Mouse (Mus musculus) G1E-ER4 (cell line): Measurements from ENCODE around the gene Thyn1. TPM values are rescaled to one million over a fixed set of nuclear protein-coding genes. Genes with fewer than 3 reads are reported as not detected.

Experiments used
- GATA1 ChIP-seq: IDR thresholded peaks from one replicate; pipeline ENCODE4 v1.8.0; 2012; ENCODE audit warnings: low read length, inconsistent platforms
- polyA plus RNA-seq: library from polyadenylated mRNA; stranded (reverse); fragments of >175 nt; gene quantifications from 2 replicates; pipeline ENCODE4 v1.2.3, GENCODE M21; 2012

The Thyn1 gene
- polyA plus RNA-seq, 1 experiment: 2.5 TPM

DNA sequence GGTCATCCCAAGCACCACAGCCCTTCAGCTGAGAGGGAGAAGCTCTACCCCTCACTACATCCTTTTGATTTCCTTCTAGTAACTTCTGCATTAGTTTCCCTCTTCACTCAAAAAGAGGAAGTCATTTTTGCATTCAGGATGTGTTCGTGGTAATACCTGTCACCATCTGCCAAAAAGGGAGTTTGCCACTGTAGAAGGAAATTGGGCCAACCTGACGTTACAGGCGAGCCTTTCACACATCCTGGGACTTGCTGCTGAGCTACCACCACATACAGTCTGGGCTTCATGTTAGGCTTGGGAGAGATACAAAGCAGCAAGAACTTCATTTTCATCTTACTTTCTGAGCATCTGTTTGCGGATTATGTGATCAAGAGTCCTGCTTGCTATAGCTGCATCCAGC, 24.2 kb downstream of the Thyn1 start:
- TF ChIP-seq GATA1: no peak

DNA sequence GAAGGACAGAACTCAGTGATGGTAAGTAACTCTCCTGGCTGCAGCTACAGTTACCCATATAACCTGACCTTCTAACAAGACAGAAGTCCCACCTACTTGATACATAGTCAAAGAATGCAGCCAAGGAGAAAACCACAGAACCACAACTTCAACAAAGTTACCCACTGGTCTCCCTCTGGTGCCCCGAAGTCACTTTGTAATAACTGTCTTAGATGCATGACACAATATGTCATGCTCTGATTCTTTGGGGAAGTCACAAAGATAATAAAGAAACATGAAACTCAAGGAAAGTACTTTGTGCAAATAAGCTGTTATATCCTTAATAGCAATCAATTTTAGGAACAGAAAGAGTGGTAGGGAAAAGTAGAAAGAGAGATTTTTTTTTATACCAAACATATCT, 27.2 kb downstream of the Thyn1 start:
- TF ChIP-seq GATA1: no peak

DNA sequence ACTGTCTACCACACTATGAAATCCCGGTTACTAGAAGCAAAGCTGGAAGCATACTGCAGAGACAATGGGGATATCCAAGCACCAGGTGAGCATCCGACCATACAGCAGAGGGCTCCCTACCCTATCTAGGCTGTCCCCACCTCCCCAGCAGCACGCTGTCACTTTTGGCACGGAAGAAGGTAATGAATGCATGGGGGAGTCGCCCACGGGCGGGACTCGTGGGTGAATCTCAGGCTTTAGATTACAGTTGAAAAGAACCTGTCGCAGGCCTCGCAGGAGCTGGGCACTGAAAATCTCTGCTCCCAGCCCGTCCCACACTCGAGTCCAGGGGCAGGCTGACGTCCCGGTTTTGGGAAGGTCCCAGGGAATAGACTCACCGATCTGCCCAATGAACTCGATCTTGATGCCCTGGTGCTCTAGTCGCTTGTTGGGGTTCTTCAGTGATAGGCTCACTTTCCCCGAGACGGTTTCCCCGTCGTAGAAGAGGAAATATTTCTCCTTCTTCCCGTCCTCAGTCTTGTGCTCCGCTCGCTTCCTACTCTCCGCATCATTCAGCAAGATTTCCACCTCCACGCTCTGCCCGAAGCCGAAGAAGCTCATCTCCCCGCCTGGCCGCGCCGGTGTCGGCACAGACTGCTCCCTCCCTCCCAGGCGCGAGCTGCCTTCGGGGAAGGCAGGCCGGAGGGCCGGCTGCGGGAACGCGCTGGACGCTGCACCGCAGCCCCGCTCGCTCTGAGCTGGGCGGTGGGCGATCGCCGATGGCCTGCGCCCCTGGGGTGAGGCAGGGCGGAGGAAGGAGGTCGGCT, 29.7 kb downstream of the Thyn1 start:
- TF ChIP-seq GATA1: no peak

DNA sequence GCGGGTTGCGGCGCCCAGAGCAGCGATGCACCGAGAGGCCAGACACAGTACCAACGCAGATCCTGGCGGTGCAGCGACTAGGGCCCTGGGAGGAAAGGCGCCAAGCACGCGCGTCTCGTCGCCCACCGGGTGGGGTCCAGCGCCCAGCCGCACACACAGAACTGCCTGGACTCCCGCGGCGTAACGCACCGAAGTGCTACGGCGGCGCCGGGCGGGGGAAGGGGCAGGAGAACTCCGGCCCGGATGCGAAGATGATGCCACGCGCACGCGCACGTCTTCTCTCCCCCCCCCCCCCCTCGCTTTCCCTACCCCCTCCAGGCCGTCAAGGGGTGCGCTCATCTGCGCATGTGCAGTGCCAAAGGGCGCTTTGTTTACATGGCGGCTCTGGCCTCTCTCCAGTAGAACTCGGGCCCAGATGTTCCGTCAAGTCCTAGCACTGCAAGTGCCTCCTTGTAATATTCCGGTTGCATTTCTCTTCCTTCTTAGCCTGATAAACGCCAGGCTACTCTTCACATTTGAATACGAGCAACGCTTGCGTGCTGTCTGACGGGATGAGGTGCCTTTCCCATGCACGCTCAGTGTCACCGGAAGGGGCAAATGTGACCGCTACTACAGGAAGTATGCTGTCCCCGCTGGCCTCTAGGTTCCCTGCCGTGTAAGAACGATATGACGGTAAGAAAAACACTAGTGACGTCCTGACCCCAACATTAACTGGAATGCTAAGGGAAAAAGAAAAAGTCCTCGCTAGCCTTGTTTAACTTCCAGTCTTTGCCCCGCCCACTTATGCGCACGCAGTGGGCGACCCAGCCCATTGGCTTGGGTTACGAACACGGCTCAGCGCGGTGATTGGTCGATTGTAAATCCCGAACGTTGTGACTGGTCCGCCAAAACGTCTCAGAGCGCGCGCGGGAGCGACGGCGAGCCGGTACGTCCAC, 30.6 kb downstream of the Thyn1 start, which contains the start of the genes Vps26b and Ncapd3:
TSS of gene Vps26b (minus strand) at position 238 of the 935 bp plus-strand sequence.
TSS of gene Ncapd3 (plus strand) at position 348 of the 935 bp plus-strand sequence.
- no peak for TF ChIP-seq GATA1

DNA sequence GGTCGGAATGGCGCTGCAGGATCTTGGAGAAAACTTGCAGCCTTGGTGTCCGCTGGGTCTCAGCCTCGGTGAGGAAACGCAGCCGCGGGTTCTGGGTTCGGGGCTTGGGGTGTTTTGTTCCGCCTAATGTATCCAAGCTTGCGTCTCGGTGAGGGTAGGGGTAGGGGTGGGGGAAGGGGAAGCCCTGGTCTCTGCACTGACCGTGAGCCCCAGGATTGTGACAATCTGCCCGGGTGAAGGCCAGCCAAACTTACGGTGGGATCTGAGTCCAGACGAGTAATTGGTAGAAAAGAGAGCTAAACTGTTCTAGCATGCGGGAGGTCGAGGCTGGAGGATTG, 31.2 kb downstream of the Thyn1 start:
- TF ChIP-seq GATA1: no peak

DNA sequence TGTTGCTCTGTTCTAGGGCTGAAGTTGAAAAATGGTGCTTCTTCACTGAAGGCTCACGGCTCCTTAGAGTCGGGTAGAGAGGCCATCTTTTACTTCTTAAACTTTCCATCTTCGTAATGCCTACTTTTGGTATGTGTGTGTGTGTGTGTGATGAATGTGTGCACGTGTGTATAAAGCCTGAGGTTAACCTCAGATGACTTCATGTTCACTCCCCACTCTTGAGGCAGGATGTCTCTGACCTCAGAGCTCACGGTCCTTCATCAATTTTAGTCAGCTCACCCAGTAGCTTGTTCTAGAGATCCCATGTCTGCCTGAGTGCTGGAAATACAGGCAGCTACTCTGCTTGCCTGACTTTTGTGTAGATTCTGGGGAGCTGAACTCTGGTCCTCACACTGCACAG, 44.4 kb downstream of the Thyn1 start:
- TF ChIP-seq GATA1: no peak

DNA sequence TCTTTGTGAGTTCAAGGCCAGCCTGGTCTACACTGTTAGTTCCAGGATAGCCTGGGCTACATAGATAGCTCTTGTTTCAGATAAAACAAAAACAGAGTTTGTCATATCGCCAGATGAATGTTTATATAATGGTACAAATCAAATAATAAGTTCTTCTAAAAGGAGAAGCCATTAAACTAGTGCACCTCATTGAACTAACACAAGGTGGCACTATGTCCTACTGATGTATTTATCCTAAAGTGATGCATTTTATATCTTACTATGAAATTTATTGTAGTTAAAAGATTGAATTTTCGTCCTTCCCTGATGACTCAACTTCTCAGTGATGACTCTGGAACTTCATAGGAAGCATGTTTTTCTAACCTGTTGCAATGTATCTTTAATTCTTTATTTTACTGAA, 50.0 kb downstream of the Thyn1 start:
- TF ChIP-seq GATA1: no peak

Other genes with a start within 250 kb of the Thyn1 start
- gene Glb1l2, start 193.2 kb upstream of the Thyn1 start, polyA plus RNA-seq: not detected in 2 replicates
- gene Glb1l3, start 138.8 kb upstream of the Thyn1 start, polyA plus RNA-seq: not detected in 2 replicates
- not detected in 2 replicates for gene Gm1110, start 76.6 kb upstream of the Thyn1 start, polyA plus RNA-seq
- 0.83 and 1.4 TPM in 2 replicates for gene Acad8, start 144 bp upstream of the Thyn1 start, polyA plus RNA-seq
- 31.3 and 39.3 TPM in 2 replicates for gene Vps26b, start 30.4 kb downstream of the Thyn1 start, polyA plus RNA-seq
- 4.0 and 4.3 TPM in 2 replicates for gene Ncapd3, start 30.5 kb downstream of the Thyn1 start, polyA plus RNA-seq
- not detected in 2 replicates for gene Jam3, start 155.7 kb downstream of the Thyn1 start, polyA plus RNA-seq